Mouse (Mus musculus): ENCODE measurements around the gene Fxyd7. TPM values are rescaled to one million over a fixed set of nuclear protein-coding genes. Genes with fewer than 3 reads are reported as not detected.

Gene Fxyd7
- polyA plus RNA-seq, 1 experiment from 2014 or later, result 1.8 TPM

DNA sequence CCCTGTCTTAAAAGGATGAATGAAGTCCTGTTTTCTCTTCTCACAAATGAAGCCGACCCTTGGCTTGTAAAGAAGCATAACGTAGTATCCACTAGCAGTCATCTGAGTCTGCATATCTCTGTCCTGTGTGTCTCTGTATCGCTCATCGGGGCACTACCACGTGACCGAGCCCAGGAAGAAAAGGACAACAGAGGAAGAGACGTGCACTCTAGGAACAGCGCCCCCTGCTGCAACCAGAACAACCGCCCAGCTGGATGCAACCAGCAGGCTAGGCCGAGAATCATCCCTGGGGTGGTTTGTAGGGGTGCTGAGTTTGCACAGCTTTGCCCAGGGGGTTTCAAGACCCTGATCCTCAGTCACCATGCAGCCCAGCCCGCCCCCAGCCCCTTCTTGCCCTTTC, 16.5 kb downstream of the Fxyd7 start:
- no peaks in the 10 kb centered on the region for H3K9me3 ChIP-seq (ENCODE audit: low read length)
- no peaks in the 10 kb centered on the region for H3K4me1 ChIP-seq (ENCODE audit: insufficient read depth, low read depth, low read length)
- ATAC-seq, result no peak
- no peaks in the 10 kb centered on the region for H3K36me3 ChIP-seq (ENCODE audit: insufficient read depth, low read length)
- no peak overlapping the region for H3K4me3 ChIP-seq (ENCODE audit: low read depth, low read length)
- 66% methylated on average over 11 of the region's 11 CpGs for WGBS
- TF ChIP-seq CTCF (IDR thresholded peaks at IDR 0.05) (peak; percentile 60), EP300 (IDR thresholded peaks at IDR 0.05) (no peak)
- H3K27me3 ChIP-seq (replicated peaks; ENCODE audit: insufficient read depth, low read length), result no peaks in the 10 kb centered on the region
- no peak overlapping the region for H3K9ac ChIP-seq (replicated peaks; ENCODE audit: low read depth)
- DNase-seq (ENCODE audit: low spot score), result peak; percentile 35
- no peak overlapping the region for H3K4me2 ChIP-seq (replicated peaks; ENCODE audit: low read depth, low read length)
- no peak overlapping the region for H3K27ac ChIP-seq (ENCODE audit: low read length)

- 47% methylated on average over 9 of the region's 9 CpGs for WGBS
- no peaks in the 10 kb centered on the region for H3K27me3 ChIP-seq (replicated peaks; ENCODE audit: insufficient read depth, low read length)
- H3K36me3 ChIP-seq (ENCODE audit: insufficient read depth, low read length), result no peaks in the 10 kb centered on the region
- no peaks in the 10 kb centered on the region for H3K4me1 ChIP-seq (ENCODE audit: insufficient read depth, low read depth, low read length)
- DNase-seq (ENCODE audit: low spot score), result peak; percentile 61
- peak; percentile 45 for ATAC-seq
- H3K9ac ChIP-seq (replicated peaks; ENCODE audit: low read depth), result no peak overlapping the region
- H3K27ac ChIP-seq (ENCODE audit: low read length), result no peak overlapping the region
- no peak overlapping the region for H3K4me2 ChIP-seq (replicated peaks; ENCODE audit: low read depth, low read length)
- H3K9me3 ChIP-seq (ENCODE audit: low read length), result no peaks in the 10 kb centered on the region
- no peak for TF ChIP-seq CTCF (IDR thresholded peaks at IDR 0.05)
- TF ChIP-seq EP300 (IDR thresholded peaks at IDR 0.05), result no peak
- no peak overlapping the region for H3K4me3 ChIP-seq (ENCODE audit: low read depth, low read length)
These were observed 17.7 kb downstream of the Fxyd7 start for GRCm38 (mm10) chr7:31033409-31034165.

- no peaks in the 10 kb centered on the region for H3K4me1 ChIP-seq (ENCODE audit: insufficient read depth, low read depth, low read length)
- H3K27me3 ChIP-seq (replicated peaks; ENCODE audit: insufficient read depth, low read length), result no peaks in the 10 kb centered on the region
- no peaks in the 10 kb centered on the region for H3K9me3 ChIP-seq (ENCODE audit: low read length)
- TF ChIP-seq CTCF (IDR thresholded peaks at IDR 0.05), result no peak
- 74% methylated on average over 7 of the region's 7 CpGs for WGBS
- DNase-seq (ENCODE audit: low spot score) (peak; percentile 61), ATAC-seq (peak; percentile 39)
- H3K36me3 ChIP-seq (ENCODE audit: insufficient read depth, low read length), result no peaks in the 10 kb centered on the region
- no peak overlapping the region for H3K4me2 ChIP-seq (replicated peaks; ENCODE audit: low read depth, low read length)
- H3K4me3 ChIP-seq (ENCODE audit: low read depth, low read length), result no peak overlapping the region
- no peak overlapping the region for H3K9ac ChIP-seq (replicated peaks; ENCODE audit: low read depth)
- H3K27ac ChIP-seq (ENCODE audit: low read length), result no peak overlapping the region
These were observed 19.5 kb downstream of the Fxyd7 start for GRCm38 (mm10) chr7:31031731-31032130.

- Histone ChIP-seq H3K27ac (ENCODE audit: low read length) (no peak overlapping the region), H3K9ac (replicated peaks; ENCODE audit: low read depth) (no peak overlapping the region), H3K36me3 (ENCODE audit: insufficient read depth, low read length) (no peaks in the 10 kb centered on the region), H3K4me2 (replicated peaks; ENCODE audit: low read depth, low read length) (no peak overlapping the region), H3K27me3 (replicated peaks; ENCODE audit: insufficient read depth, low read length) (no peaks in the 10 kb centered on the region), H3K4me3 (ENCODE audit: low read depth, low read length) (no peak overlapping the region), H3K9me3 (ENCODE audit: low read length) (no peaks in the 10 kb centered on the region), H3K4me1 (ENCODE audit: insufficient read depth, low read depth, low read length) (no peaks in the 10 kb centered on the region)
- DNase-seq (ENCODE audit: low spot score) (no peak), ATAC-seq (no peak)
- TF ChIP-seq CTCF (IDR thresholded peaks at IDR 0.05) (peak; percentile 25), EP300 (IDR thresholded peaks at IDR 0.05) (no peak)
- 79% methylated on average over 2 of the region's 2 CpGs for WGBS
These were observed 20.6 kb downstream of the Fxyd7 start for GRCm38 (mm10) chr7:31030717-31031116.

DNA sequence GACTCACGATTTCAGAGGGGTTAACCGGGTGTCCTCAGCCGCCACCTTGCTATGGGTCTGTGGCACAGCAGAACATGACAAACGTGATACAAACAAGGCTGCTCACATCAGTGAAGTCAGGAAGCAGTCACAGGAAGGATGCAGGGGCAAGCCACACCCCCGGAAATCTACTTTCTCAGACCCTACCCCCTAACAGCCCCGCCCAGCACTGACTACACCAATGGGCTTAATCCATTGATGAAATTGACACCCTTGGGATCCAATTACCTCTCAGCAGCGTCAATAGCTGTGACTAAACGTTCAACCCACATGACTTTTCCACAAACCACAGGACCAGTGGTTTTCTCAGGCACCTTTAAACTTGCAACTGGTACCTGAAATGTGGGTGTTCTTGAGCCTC, 22.7 kb downstream of the Fxyd7 start:
- H3K4me2 ChIP-seq (replicated peaks; ENCODE audit: low read depth, low read length), result no peak overlapping the region
- 67% methylated on average over 8 of the region's 8 CpGs for WGBS

DNA sequence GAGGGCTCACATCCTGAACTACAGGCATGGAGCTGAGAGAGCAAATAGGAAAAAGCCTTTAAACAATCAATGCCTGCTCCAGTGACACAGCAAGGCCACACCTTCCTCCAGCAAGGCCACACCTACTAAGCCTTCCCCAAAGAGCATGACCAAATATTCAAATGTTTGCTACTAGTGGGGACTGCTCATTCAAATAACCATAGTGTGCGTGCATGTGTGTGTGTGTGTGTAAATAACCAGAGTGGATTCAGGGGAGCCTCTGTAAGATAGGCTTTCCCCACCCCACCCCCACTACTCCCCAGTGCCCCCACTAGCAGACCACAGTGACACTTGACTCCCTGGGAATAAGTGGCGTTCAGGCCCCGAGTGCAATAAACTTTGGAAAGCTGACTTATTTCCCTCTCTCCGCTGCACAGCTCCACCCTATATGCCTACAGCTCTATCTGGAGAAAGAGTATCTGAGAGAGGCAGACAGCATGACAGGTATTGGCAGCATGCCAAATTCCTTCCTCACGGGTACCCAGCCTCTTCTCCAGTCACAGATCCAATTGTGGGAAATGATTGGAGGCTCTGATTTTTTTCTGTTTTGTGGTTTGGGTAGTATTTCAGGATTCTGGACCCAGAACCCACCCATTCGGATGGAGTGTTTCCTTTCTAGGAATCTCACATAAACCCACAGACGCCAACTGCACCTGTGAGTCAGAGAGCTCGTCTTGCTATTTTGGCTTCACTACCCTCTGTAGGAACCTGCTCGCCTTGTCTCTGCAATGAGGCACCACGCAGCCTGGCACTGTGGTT, 34.0 kb downstream of the Fxyd7 start:
- 31% methylated on average over 10 of the region's 10 CpGs for WGBS
- no peaks in the 10 kb centered on the region for H3K27me3 ChIP-seq (replicated peaks; ENCODE audit: insufficient read depth, low read length)
- H3K9ac ChIP-seq (replicated peaks; ENCODE audit: low read depth), result no peak overlapping the region
- no peaks in the 10 kb centered on the region for H3K9me3 ChIP-seq (ENCODE audit: low read length)
- no peak overlapping the region for H3K27ac ChIP-seq (ENCODE audit: low read length)
- H3K4me2 ChIP-seq (replicated peaks; ENCODE audit: low read depth, low read length), result no peak overlapping the region
- no peak for TF ChIP-seq EP300 (IDR thresholded peaks at IDR 0.05)
- TF ChIP-seq CTCF (IDR thresholded peaks at IDR 0.05), result no peak
- H3K36me3 ChIP-seq (ENCODE audit: insufficient read depth, low read length), result no peaks in the 10 kb centered on the region
- H3K4me1 ChIP-seq (ENCODE audit: insufficient read depth, low read depth, low read length), result no peaks in the 10 kb centered on the region
- no peak overlapping the region for H3K4me3 ChIP-seq (ENCODE audit: low read depth, low read length)
- DNase-seq (ENCODE audit: low spot score), result peak; percentile 49
- peak; percentile 50 for ATAC-seq

More for the DNA sequence above, 22.7 kb downstream of the Fxyd7 start:
- no peak overlapping the region for H3K27ac ChIP-seq (ENCODE audit: low read length)
- H3K36me3 ChIP-seq (ENCODE audit: insufficient read depth, low read length), result no peaks in the 10 kb centered on the region
- DNase-seq (ENCODE audit: low spot score) (no peak), ATAC-seq (no peak)
- no peak overlapping the region for H3K4me3 ChIP-seq (ENCODE audit: low read depth, low read length)
- H3K9me3 ChIP-seq (ENCODE audit: low read length), result no peaks in the 10 kb centered on the region
- H3K4me1 ChIP-seq (ENCODE audit: insufficient read depth, low read depth, low read length), result no peaks in the 10 kb centered on the region
- no peak for TF ChIP-seq EP300 (IDR thresholded peaks at IDR 0.05)
- no peak for TF ChIP-seq CTCF (IDR thresholded peaks at IDR 0.05)
- no peak overlapping the region for H3K9ac ChIP-seq (replicated peaks; ENCODE audit: low read depth)
- H3K27me3 ChIP-seq (replicated peaks; ENCODE audit: insufficient read depth, low read length), result no peaks in the 10 kb centered on the region

All from lung, postnatal 0 days (tissue).